Mouse (Mus musculus): Measurements from ENCODE around the gene Cdh22. TPM values are rescaled to one million over a fixed set of nuclear protein-coding genes. Genes with fewer than 3 reads are reported as not detected.

The Cdh22 gene
- polyA plus RNA-seq, 1 experiment from 2014 or later: 20.8 TPM

DNA sequence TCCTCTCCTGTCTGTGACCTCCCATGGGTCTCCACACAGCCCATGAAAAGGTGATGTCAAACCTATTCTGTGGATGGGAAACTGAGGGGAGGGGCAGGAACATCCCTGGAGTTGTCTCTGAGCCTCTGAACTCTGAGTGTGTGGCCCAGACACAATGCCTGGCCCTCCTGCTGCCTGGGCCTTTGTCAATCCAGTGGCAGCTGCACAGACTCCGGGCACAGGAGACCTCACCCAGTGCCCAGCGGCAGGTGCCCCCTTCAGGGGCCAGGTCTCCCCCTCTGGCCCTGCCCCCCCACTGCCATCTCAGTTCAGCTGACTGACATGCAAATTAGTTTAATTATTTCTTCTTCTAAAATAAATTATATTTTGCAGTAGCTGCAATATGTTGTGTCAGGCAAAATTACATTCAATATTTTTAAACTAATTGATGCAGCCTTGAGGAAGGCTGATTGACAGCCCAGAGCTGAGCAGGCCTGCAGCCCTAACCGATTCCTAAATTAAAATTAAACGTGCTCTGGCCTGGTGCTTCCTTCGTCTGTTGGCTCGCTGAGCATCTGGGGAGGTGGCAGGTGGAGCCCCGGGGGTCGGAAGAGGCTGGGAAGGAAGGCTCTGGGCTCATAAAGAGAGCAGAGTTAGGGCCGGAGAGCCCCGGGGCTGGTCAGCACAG is 107.6 kb downstream of the Cdh22 start:
- H3K9me3 ChIP-seq: no peaks in the 10 kb centered on the region
- H3K27ac ChIP-seq: peak overlapping the region; percentile 59
- 11% methylated on average over 10 of the region's 10 CpGs for WGBS
- H3K4me2 ChIP-seq: no peak overlapping the region
- H3K4me3 ChIP-seq: no peak overlapping the region
- peaks cover 26% of the 10 kb centered on the region for H3K4me1 ChIP-seq
- no peak for ATAC-seq (replicated peaks)
- no peak overlapping the region for H3K9ac ChIP-seq
- H3K27me3 ChIP-seq (replicated peaks): no peaks in the 10 kb centered on the region
- no peaks in the 10 kb centered on the region for H3K36me3 ChIP-seq (replicated peaks)

DNA sequence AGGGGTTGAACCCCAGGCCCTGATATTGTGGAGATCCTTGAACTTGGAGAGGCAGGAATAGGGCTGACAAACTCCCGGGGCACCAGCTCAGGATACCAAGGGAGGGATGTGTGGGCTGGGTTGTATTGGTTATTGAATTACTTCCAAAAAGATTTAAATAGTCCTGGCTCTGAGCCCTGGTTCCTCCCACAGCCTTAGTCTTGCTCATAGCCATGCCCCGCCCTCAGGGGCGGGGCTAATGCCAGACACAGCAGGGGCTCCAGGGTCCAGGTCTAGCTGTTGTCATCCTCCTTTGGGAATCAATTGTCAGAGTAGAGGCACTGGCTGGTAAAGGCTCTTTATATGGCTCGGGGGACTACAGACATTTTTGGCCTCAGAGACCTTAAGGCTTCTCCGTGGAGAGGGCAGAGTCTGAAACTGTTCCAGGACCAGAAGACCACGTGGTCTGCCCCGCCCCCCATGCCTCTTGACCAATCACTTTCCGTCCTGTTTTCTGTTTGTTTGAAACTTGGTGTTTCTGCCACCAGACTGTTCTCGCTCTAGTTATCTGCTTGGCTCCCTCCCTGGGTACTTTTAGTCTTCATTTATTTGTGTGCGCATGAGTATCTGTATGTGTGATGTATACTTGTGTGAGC is 113.3 kb downstream of the Cdh22 start:
- Histone ChIP-seq H3K9ac (no peak overlapping the region), H3K27ac (no peak overlapping the region)
- ATAC-seq (replicated peaks): no peak

DNA sequence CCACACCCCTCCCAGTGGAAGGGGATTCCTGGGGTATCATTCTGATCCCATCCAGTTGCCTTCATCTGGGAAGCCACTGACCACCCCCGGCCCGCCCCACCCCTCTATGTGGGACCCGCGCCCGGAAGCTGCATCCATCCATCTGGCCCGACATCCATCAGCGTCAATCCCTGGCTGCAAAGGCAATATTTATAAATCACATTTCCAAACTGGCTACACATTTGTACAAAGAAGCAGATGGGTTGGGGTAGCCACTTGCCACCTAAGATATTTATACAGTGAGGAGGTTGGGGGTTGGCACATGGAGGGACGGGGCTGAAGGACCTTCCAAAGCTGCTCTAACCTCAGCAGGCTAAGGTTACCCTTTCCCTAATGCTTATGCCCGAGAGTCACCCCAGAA is 113.9 kb downstream of the Cdh22 start:
- Histone ChIP-seq H3K4me1 (0 out of 2 replicates have a peak, but pooled peaks cover 5% of the 10 kb centered on the region), H3K4me3 (no peak overlapping the region), H3K36me3 (replicated peaks) (no peaks in the 10 kb centered on the region), H3K4me2 (no peak overlapping the region), H3K27ac (no peak overlapping the region), H3K9ac (no peak overlapping the region), H3K9me3 (no peaks in the 10 kb centered on the region), H3K27me3 (replicated peaks) (0 out of 2 replicates have a peak, but pooled peaks cover 4% of the 10 kb centered on the region)
- ATAC-seq (replicated peaks): no peak
- WGBS: 84% methylated on average over 9 of the region's 9 CpGs

More for the DNA sequence above, 113.3 kb downstream of the Cdh22 start:
- Histone ChIP-seq H3K27me3 (replicated peaks) (0 out of 2 replicates have a peak, but pooled peaks cover under 1% of the 10 kb centered on the region), H3K36me3 (replicated peaks) (no peaks in the 10 kb centered on the region), H3K4me1 (0 out of 2 replicates have a peak, but pooled peaks cover 5% of the 10 kb centered on the region), H3K4me2 (no peak overlapping the region), H3K4me3 (no peak overlapping the region), H3K9me3 (no peaks in the 10 kb centered on the region)
- WGBS: 35% methylated on average over 10 of the region's 10 CpGs

GRCm38 (mm10) chr2:165113733-165114132 is 120.9 kb downstream of the Cdh22 start:
- H3K27ac ChIP-seq: no peak overlapping the region
- no peak overlapping the region for H3K4me2 ChIP-seq
- H3K4me1 ChIP-seq: 0 out of 2 replicates have a peak, but pooled peaks cover 9% of the 10 kb centered on the region
- WGBS: 28% methylated on average over 11 of the region's 11 CpGs
- H3K4me3 ChIP-seq: no peak overlapping the region
- no peak for ATAC-seq (replicated peaks)
- H3K27me3 ChIP-seq (replicated peaks): peaks cover 44% of the 10 kb centered on the region
- H3K9me3 ChIP-seq: no peaks in the 10 kb centered on the region
- H3K36me3 ChIP-seq (replicated peaks): no peaks in the 10 kb centered on the region
- no peak overlapping the region for H3K9ac ChIP-seq

DNA sequence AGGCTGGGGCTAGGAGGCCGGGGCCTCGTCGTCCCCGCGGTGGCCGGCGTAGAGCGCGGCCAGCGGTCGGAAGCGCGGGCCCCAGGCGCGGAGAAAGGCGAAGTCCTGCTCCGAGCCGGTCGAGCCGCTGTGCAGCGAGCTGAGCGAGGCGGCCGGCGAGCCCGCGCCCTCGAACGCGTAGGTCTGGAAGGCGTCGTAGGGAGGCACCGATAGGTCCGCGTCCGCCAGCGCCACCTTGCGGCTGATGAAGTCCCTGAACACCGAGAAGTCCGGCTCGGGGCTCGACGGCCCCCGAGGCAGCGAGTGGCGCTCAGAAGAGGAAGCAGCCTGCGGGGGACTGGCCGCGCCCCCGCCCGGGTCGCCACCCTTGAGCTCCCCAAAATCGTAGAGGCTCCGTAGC is 122.5 kb downstream of the Cdh22 start:
- Histone ChIP-seq H3K9me3 (no peaks in the 10 kb centered on the region), H3K9ac (no peak overlapping the region), H3K4me3 (peak overlapping the region; percentile 20), H3K27ac (no peak overlapping the region), H3K27me3 (replicated peaks) (peaks cover 47% of the 10 kb centered on the region), H3K36me3 (replicated peaks) (no peaks in the 10 kb centered on the region), H3K4me2 (peak overlapping the region; percentile 34; the same call in 1 of the 2 replicates), H3K4me1 (0 out of 2 replicates have a peak, but pooled peaks cover 9% of the 10 kb centered on the region)
- peak; percentile 60 for ATAC-seq (replicated peaks)
- 2% methylated on average over 54 of the region's 54 CpGs for WGBS

DNA sequence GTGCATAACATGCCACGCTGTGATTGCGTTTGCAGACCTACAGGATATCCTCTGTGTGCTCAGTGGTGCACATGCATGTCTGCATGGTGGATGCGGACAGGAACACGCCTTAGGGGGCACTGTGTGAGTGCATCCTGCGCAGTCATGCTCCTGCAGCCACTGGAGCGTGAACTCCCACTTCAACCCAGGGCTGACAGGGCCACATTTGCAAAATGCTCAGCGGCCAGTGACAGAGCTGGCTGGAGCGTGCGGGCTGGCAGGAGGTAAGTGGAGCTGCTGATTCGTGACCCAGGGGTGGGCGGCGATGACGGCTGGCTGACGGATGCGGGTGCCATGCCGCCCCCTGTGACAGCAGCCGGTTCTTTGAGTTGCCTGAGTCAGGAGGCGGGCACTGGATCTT is 128.1 kb downstream of the Cdh22 start:
- peaks cover 21% of the 10 kb centered on the region for H3K27me3 ChIP-seq (replicated peaks)
- H3K27ac ChIP-seq: no peak overlapping the region; the same call in 1 of the 2 replicates
- WGBS: 19% methylated on average over 18 of the region's 18 CpGs

DNA sequence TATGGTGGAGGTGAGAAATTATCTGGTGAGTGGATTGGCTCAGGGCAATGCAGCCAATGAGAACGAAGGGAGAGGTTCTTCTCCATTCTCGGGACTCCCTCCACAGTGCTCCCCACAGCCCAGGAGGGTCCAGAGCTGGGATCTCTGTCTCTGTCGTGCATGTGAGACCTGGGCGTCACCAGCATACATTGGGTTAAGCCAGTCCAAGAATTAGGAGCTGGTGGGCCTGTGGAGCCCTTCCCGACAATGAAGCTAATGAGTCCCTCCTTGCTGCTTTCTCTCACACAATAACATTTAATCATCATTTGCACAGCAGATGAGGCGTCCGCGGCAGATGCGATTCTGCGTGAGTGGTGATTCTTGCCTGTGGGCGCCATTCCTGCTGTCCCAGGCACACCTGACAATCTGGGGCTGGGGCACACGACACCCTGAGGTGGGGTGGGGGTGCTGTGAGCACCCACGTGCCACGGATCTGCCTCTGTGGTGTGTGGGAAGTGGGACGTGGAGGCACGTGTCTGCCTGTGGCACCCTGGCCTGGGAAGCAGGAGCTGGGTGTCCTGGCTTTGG is 129.1 kb downstream of the Cdh22 start:
- no peak overlapping the region for H3K9ac ChIP-seq
- WGBS: 60% methylated on average over 16 of the region's 16 CpGs

More for the DNA sequence above, 128.1 kb downstream of the Cdh22 start:
- no peaks in the 10 kb centered on the region for H3K9me3 ChIP-seq
- ATAC-seq (replicated peaks): 0 out of 2 replicates have a peak, but pooled peaks have one; percentile 31
- no peak overlapping the region for H3K4me2 ChIP-seq
- 0 out of 2 replicates have a peak overlapping the region, but pooled peaks have one; percentile 4 for H3K9ac ChIP-seq
- peaks cover 9% of the 10 kb centered on the region; the same call in 1 of the 2 replicates for H3K4me1 ChIP-seq
- H3K36me3 ChIP-seq (replicated peaks): no peaks in the 10 kb centered on the region
- no peak overlapping the region for H3K4me3 ChIP-seq

DNA sequence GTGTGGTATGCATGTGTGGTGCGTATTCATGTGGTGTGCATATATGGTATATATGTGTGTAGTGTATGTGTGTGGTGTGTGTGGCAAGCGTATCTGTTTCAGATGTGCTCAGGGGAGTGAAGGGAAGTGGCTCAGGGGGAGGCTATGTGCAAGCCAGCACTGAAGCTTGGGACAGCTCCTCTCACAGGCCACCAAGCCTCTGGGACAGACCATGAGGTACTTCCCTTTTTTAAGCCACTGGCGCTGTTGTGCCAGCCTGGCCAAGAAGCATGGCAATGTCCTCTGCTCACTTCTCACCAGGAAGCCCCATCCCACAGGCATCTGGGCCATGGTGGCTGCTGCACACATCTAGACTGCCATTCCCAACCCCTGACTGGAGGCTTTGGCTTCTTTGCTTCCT is 131.7 kb downstream of the Cdh22 start:
- Histone ChIP-seq H3K4me2 (no peak overlapping the region), H3K4me1 (peaks cover 9% of the 10 kb centered on the region; the same call in 1 of the 2 replicates), H3K4me3 (no peak overlapping the region), H3K27me3 (replicated peaks) (no peaks in the 10 kb centered on the region; the same call in 1 of the 2 replicates), H3K9ac (no peak overlapping the region), H3K36me3 (replicated peaks) (no peaks in the 10 kb centered on the region), H3K27ac (no peak overlapping the region), H3K9me3 (no peaks in the 10 kb centered on the region)
- WGBS: 87% methylated on average over 3 of the region's 3 CpGs
- ATAC-seq (replicated peaks): no peak

More for the DNA sequence above, 129.1 kb downstream of the Cdh22 start:
- Histone ChIP-seq H3K36me3 (replicated peaks) (no peaks in the 10 kb centered on the region), H3K4me3 (no peak overlapping the region), H3K4me2 (no peak overlapping the region), H3K27ac (no peak overlapping the region), H3K27me3 (replicated peaks) (peaks cover 12% of the 10 kb centered on the region; the same call in 1 of the 2 replicates), H3K9me3 (no peaks in the 10 kb centered on the region), H3K4me1 (peaks cover 9% of the 10 kb centered on the region; the same call in 1 of the 2 replicates)
- ATAC-seq (replicated peaks): 0 out of 2 replicates have a peak, but pooled peaks have one; percentile 6

- H3K9ac ChIP-seq: no peak overlapping the region
Measured at GRCm38 (mm10) chr2:165100749-165101148, 133.9 kb downstream of the Cdh22 start.

GRCm38 (mm10) chr2:165098861-165099260 is 135.8 kb downstream of the Cdh22 start:
- Histone ChIP-seq H3K9ac (no peak overlapping the region), H3K36me3 (replicated peaks) (no peaks in the 10 kb centered on the region), H3K27ac (no peak overlapping the region), H3K9me3 (no peaks in the 10 kb centered on the region), H3K4me1 (peaks cover 10% of the 10 kb centered on the region), H3K27me3 (replicated peaks) (0 out of 2 replicates have a peak, but pooled peaks cover 3% of the 10 kb centered on the region), H3K4me2 (no peak overlapping the region), H3K4me3 (no peak overlapping the region)
- no peak for ATAC-seq (replicated peaks)
- 88% methylated on average over 3 of the region's 3 CpGs for WGBS

More at GRCm38 (mm10) chr2:165100749-165101148, 133.9 kb downstream of the Cdh22 start:
- H3K4me3 ChIP-seq: no peak overlapping the region
- no peak for ATAC-seq (replicated peaks)
- no peaks in the 10 kb centered on the region for H3K36me3 ChIP-seq (replicated peaks)
- H3K9me3 ChIP-seq: no peaks in the 10 kb centered on the region
- no peak overlapping the region for H3K4me2 ChIP-seq
- H3K27me3 ChIP-seq (replicated peaks): no peaks in the 10 kb centered on the region
- peaks cover 10% of the 10 kb centered on the region for H3K4me1 ChIP-seq
- WGBS: 11% methylated on average over 6 of the region's 6 CpGs
- no peak overlapping the region for H3K27ac ChIP-seq

- WGBS: 16% methylated on average over 10 of the region's 10 CpGs
- H3K4me1 ChIP-seq: peaks cover 18% of the 10 kb centered on the region
- no peaks in the 10 kb centered on the region for H3K9me3 ChIP-seq
- no peak overlapping the region for H3K27ac ChIP-seq
- no peaks in the 10 kb centered on the region for H3K36me3 ChIP-seq (replicated peaks)
- no peak overlapping the region for H3K4me3 ChIP-seq
- H3K4me2 ChIP-seq: no peak overlapping the region
- ATAC-seq (replicated peaks): 0 out of 2 replicates have a peak, but pooled peaks have one; percentile 43
- H3K27me3 ChIP-seq (replicated peaks): 0 out of 2 replicates have a peak, but pooled peaks cover 3% of the 10 kb centered on the region
- no peak overlapping the region for H3K9ac ChIP-seq
Measured at GRCm38 (mm10) chr2:165096367-165096766, 138.3 kb downstream of the Cdh22 start.

DNA sequence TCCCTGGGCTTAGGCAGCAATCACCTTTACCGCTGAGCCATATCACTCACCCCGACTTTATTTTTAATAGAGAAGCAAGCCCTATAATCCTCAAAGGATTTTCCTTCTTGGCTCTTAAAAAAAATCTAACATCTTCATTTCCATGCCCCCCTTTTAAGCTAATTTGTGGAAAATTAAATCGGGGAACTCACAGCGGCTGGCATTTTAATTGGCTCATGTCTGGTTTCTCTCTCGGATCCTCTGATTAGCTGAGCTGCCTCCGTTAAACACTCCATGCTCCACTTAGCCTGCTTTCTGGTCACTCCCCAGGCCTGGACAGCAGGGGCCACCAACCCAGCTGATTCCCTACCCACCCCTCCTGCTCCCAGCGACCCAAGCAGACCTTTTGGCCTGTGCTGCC is 142.3 kb downstream of the Cdh22 start:
- no peak overlapping the region for H3K9ac ChIP-seq
- 36% methylated on average over 7 of the region's 7 CpGs for WGBS
- H3K4me3 ChIP-seq: no peak overlapping the region
- 0 out of 2 replicates have a peak, but pooled peaks cover 3% of the 10 kb centered on the region for H3K27me3 ChIP-seq (replicated peaks)
- H3K27ac ChIP-seq: 0 out of 2 replicates have a peak overlapping the region, but pooled peaks have one; percentile 51
- no peak overlapping the region for H3K4me2 ChIP-seq
- H3K9me3 ChIP-seq: no peaks in the 10 kb centered on the region
- no peak for ATAC-seq (replicated peaks)
- H3K4me1 ChIP-seq: peaks cover 28% of the 10 kb centered on the region
- no peaks in the 10 kb centered on the region for H3K36me3 ChIP-seq (replicated peaks)
